Mouse (Mus musculus): Measurements from ENCODE around the gene Gm26602.

Gm26602 gene

GRCm38 (mm10) chr10:79918231-79919078, 7.8 kb downstream of the Gm26602 start:
- DNase-seq, result peak; percentile 69

- DNase-seq, result peak; percentile 61
Measured at GRCm38 (mm10) chr10:79919251-79919849, 8.7 kb downstream of the Gm26602 start.

GRCm38 (mm10) chr10:79920056-79920890, 9.6 kb downstream of the Gm26602 start:
- peak; percentile 62 for DNase-seq

GRCm38 (mm10) chr10:79920958-79921535, 10.4 kb downstream of the Gm26602 start, which contains the start of gene R3hdm4:
TSS of gene R3hdm4 (minus strand) at chr10:79921208.
- DNase-seq, result no peak

- DNase-seq, result peak; percentile 53
Measured at GRCm38 (mm10) chr10:79921572-79921971, 10.9 kb downstream of the Gm26602 start.

- peak; percentile 89 for DNase-seq
Measured at GRCm38 (mm10) chr10:79924998-79925784, 14.5 kb downstream of the Gm26602 start.

GRCm38 (mm10) chr10:79925785-79926490, 15.3 kb downstream of the Gm26602 start:
- peak; percentile 59 for DNase-seq

- DNase-seq, result peak; percentile 88
Measured at GRCm38 (mm10) chr10:79926491-79927323, 16.1 kb downstream of the Gm26602 start, which contains the start of gene Arid3a. TSS of gene Arid3a (plus strand) at chr10:79927043.

GRCm38 (mm10) chr10:79927324-79928029, 16.8 kb downstream of the Gm26602 start:
- DNase-seq, result peak; percentile 70

GRCm38 (mm10) chr10:79928030-79928694, 17.5 kb downstream of the Gm26602 start:
- DNase-seq, result peak; percentile 59

- peak; percentile 65 for DNase-seq
Measured at GRCm38 (mm10) chr10:79928907-79929701, 18.4 kb downstream of the Gm26602 start.

- peak; percentile 53 for DNase-seq
Measured at GRCm38 (mm10) chr10:79929967-79930825, 19.5 kb downstream of the Gm26602 start.

GRCm38 (mm10) chr10:79930826-79931186, 20.1 kb downstream of the Gm26602 start:
- DNase-seq, result no peak

GRCm38 (mm10) chr10:79931797-79932196, 21.1 kb downstream of the Gm26602 start:
- peak; percentile 49 for DNase-seq

- peak; percentile 78 for DNase-seq
Measured at GRCm38 (mm10) chr10:79932736-79933135, 22.1 kb downstream of the Gm26602 start.

- peak; percentile 60 for DNase-seq
Measured at GRCm38 (mm10) chr10:79933145-79933679, 22.6 kb downstream of the Gm26602 start.

GRCm38 (mm10) chr10:79933861-79934260, 23.2 kb downstream of the Gm26602 start:
- DNase-seq, result no peak

All from cerebellum, adult 11-12 months (tissue).